Mouse (Mus musculus) left cerebral cortex, postnatal 14 days (tissue): ENCODE measurements around the gene Zfp599. TPM values are rescaled to one million over a fixed set of nuclear protein-coding genes. Genes with fewer than 3 reads are reported as not detected.
"Not testable (repeated sequence)": the region's sequence is repeated elsewhere in the genome, so short reads cannot be mapped to it uniquely, and the experiment has no call there.

Source experiments
- DNase-seq, 2 experiments: peaks; one replicate each; pipeline ENCODE4 v3.0.0; 2021 to 2022; ENCODE audit warnings: low spot score in 2 of 2, mixed read lengths in 1 of 2
- intact Hi-C: fragments of 180-260 bp; cut with DNase I; formaldehyde crosslinking; loops from one replicate; pipeline ENCODE4 v1.15.1; 2025
- long read RNA-seq, 2 experiments: library from polyadenylated mRNA; stranded (forward); transcript quantifications; one replicate each; pipeline ENCODE4 v2.0.0; 2021
- total RNA-seq, 2 experiments: library from RNA; stranded (reverse); gene quantifications; 2 replicates each; pipeline ENCODE4 v1.2.3; 2021

Zfp599 gene
- total RNA-seq: 1 to 10 TPM; 2.8 TPM
- long read RNA-seq, experiment 1, partial matches to known transcripts: 0 of 1 reads
- long read RNA-seq, experiment 1, other reads (novel, unspliced or antisense): 0 of 1 reads
- long read RNA-seq, experiment 2, partial matches to known transcripts: 0 of 2 reads
- long read RNA-seq, experiment 2, other reads (novel, unspliced or antisense): 0 of 2 reads

GRCm38 (mm10) chr9:22259184-22260091, at the start of gene Zfp599:
Gene Zfp599, minus strand, starts transcription at chr9:22259895.
- DNase-seq: peak; percentile 58 to 69
- intact Hi-C loops: no loop called here

- intact Hi-C loops, DNase-seq: not testable (repeated sequence)
Observed at GRCm38 (mm10) chr9:22307920-22308262, 48.2 kb upstream of the Zfp599 start.

- peak; percentile 96 to 98 for DNase-seq
- intact Hi-C loops: no loop called here
Observed at GRCm38 (mm10) chr9:22307156-22307919, 47.6 kb upstream of the Zfp599 start, which contains the start of gene Zfp810. Gene Zfp810, minus strand, starts transcription at chr9:22307648.

- peak in 1 of 2 experiments; percentile 16 for DNase-seq
- intact Hi-C loops: no loop called here
Observed at GRCm38 (mm10) chr9:22306726-22307125, 47.0 kb upstream of the Zfp599 start.

GRCm38 (mm10) chr9:22302199-22302598, 42.5 kb upstream of the Zfp599 start:
- no peak for DNase-seq
- intact Hi-C loops: no loop called here

- no peak for DNase-seq
- intact Hi-C loops: no loop called here
Observed at GRCm38 (mm10) chr9:22278733-22279132, 19.0 kb upstream of the Zfp599 start.

- DNase-seq: no peak
- intact Hi-C loops: no loop called here
Observed at GRCm38 (mm10) chr9:22268886-22269285, 9.2 kb upstream of the Zfp599 start.

- DNase-seq: no peak
- intact Hi-C loops: no loop called here
Observed at GRCm38 (mm10) chr9:22262611-22263010, 2.9 kb upstream of the Zfp599 start.

- DNase-seq: no peak
Observed at GRCm38 (mm10) chr9:22261594-22261993, 1.9 kb upstream of the Zfp599 start.

GRCm38 (mm10) chr9:22260092-22260422, 362 bp upstream of the Zfp599 start:
- intact Hi-C loops: no loop called here
- no peak for DNase-seq

More at GRCm38 (mm10) chr9:22261594-22261993, 1.9 kb upstream of the Zfp599 start:
- intact Hi-C loops: no loop called here

- no peak for DNase-seq
- intact Hi-C loops: no loop called here
Observed at GRCm38 (mm10) chr9:22258784-22259183, 911 bp downstream of the Zfp599 start.

- DNase-seq: no peak
- intact Hi-C loops: no loop called here
Observed at GRCm38 (mm10) chr9:22256579-22256978, 3.1 kb downstream of the Zfp599 start.

GRCm38 (mm10) chr9:22244242-22244641, 15.5 kb downstream of the Zfp599 start:
- intact Hi-C loops: no loop called here

GRCm38 (mm10) chr9:22240001-22240400, 19.7 kb downstream of the Zfp599 start:
- DNase-seq: no peak
- intact Hi-C loops: no loop called here

More at GRCm38 (mm10) chr9:22244242-22244641, 15.5 kb downstream of the Zfp599 start:
- DNase-seq: no peak

- DNase-seq: peak in 1 of 2 experiments; percentile 24
- intact Hi-C loops: loop anchor here (5.0 kb wide), 1 partner anchor 177 kb away; no protein-coding TSS in a partner anchor
Observed at GRCm38 (mm10) chr9:22230556-22230955, 29.1 kb downstream of the Zfp599 start.

- DNase-seq: no peak
- intact Hi-C loops: loop anchor here (5.0 kb wide), 1 partner anchor 177 kb away; no protein-coding TSS in a partner anchor
Observed at GRCm38 (mm10) chr9:22230061-22230460, 29.6 kb downstream of the Zfp599 start.

GRCm38 (mm10) chr9:22229386-22230026, 30.2 kb downstream of the Zfp599 start:
- intact Hi-C loops: loop anchor here (5.0 kb wide), 1 partner anchor 178 kb away; no protein-coding TSS in a partner anchor
- no peak for DNase-seq

GRCm38 (mm10) chr9:22226846-22227245, 32.8 kb downstream of the Zfp599 start:
- intact Hi-C loops: no loop called here
- DNase-seq: no peak

GRCm38 (mm10) chr9:22226389-22226673, 33.4 kb downstream of the Zfp599 start:
- DNase-seq, intact Hi-C loops: not testable (repeated sequence)
